Mouse (Mus musculus) forebrain, embryonic 13.5 days (tissue): ENCODE data around the gene Pdpk1. TPM values are rescaled to one million over a fixed set of nuclear protein-coding genes. Genes with fewer than 3 reads are reported as not detected.
"Not testable (repeated sequence)": the region's sequence is repeated elsewhere in the genome, so short reads cannot be mapped to it uniquely, and the experiment has no call there.

Source experiments
- ATAC-seq: fragments of 200-750 bp; cut with Nextera tagmentation; 2 replicates; pipeline ENCODE4 v1.8.0; 2017
- H3K27ac ChIP-seq: fragments of 300-500 bp; sonication (generic); 2 replicates; pipeline ENCODE4 v1.5.1; 2015; ENCODE audit warnings: inconsistent platforms, mild to moderate bottlenecking, moderate library complexity
- H3K27me3 ChIP-seq: fragments of 300-500 bp; sonication (generic); 2 replicates; pipeline ENCODE4 v1.6.1; 2015; ENCODE audit warnings: mild to moderate bottlenecking, inconsistent platforms
- H3K36me3 ChIP-seq: fragments of 300-500 bp; sonication (generic); 2 replicates; pipeline ENCODE4 v1.6.1; 2015; ENCODE audit warnings: mild to moderate bottlenecking, inconsistent platforms; ENCODE audit not compliant: poor library complexity, severe bottlenecking
- H3K4me1 ChIP-seq: fragments of 300-500 bp; sonication (generic); 2 replicates; pipeline ENCODE4 v1.6.1; 2015; ENCODE audit warnings: inconsistent platforms
- H3K4me2 ChIP-seq: fragments of 300-500 bp; sonication (generic); 2 replicates; pipeline ENCODE4 v1.6.1; 2015; ENCODE audit warnings: inconsistent platforms, mild to moderate bottlenecking, moderate library complexity
- H3K4me3 ChIP-seq: fragments of 300-500 bp; sonication (generic); 2 replicates; pipeline ENCODE4 v1.5.1; 2015; ENCODE audit warnings: mild to moderate bottlenecking, inconsistent platforms
- H3K9ac ChIP-seq: fragments of 300-500 bp; sonication (generic); 2 replicates; pipeline ENCODE4 v1.6.1; 2015; ENCODE audit warnings: mild to moderate bottlenecking, inconsistent platforms
- H3K9me3 ChIP-seq: fragments of 300-500 bp; sonication (generic); replicated peaks from 2 replicates; pipeline ENCODE4 v1.6.1; 2016; ENCODE audit warnings: inconsistent platforms
- WGBS: fragments of 180-500 bp; shearing (Covaris S2); methylation state at CpG from one replicate; pipeline ENCODE4 v1.1.7; 2015; 5-methylcytosine and 5-hydroxymethylcytosine counted together
- polyA plus RNA-seq: library from polyadenylated mRNA; unstranded; fragments of >200 nt; fragmentation: Nextera tagmentation; extraction: Ambion mirVana; gene quantifications from 2 replicates; pipeline ENCODE4 v1.2.1, GENCODE M21; 2015

The Pdpk1 gene
- polyA plus RNA-seq, 1 experiment from 2014 or later: 49.7 TPM

DNA sequence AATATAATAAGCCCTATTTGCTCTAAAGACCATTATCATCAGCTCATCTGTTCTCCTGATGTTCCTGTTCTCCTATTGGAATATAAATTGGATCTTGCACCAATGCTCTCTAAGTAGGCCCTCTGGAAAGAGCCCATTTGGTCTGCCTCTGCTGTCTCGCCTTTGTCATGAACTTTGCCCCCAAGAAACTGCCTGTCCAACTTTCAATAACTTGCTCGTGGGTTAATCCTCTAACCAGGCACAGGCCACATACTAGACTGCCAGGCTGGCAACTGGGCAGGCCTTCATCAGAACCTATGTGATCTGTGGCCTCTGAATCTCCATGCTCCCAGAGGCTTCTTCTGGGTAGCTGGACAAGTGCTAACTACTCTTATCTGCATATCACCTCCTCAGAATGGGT, 45.6 kb downstream of the Pdpk1 start:
- Histone ChIP-seq H3K27me3 (no peaks in the 10 kb centered on the region), H3K4me2 (no peak overlapping the region), H3K36me3 (peaks cover 79% of the 10 kb centered on the region), H3K4me3 (no peak overlapping the region), H3K9me3 (no peaks in the 10 kb centered on the region), H3K9ac (no peak overlapping the region), H3K27ac (no peak overlapping the region), H3K4me1 (no peaks in the 10 kb centered on the region)
- ATAC-seq: no peak
- 94% methylated on average over 2 of the region's 2 CpGs for WGBS

DNA sequence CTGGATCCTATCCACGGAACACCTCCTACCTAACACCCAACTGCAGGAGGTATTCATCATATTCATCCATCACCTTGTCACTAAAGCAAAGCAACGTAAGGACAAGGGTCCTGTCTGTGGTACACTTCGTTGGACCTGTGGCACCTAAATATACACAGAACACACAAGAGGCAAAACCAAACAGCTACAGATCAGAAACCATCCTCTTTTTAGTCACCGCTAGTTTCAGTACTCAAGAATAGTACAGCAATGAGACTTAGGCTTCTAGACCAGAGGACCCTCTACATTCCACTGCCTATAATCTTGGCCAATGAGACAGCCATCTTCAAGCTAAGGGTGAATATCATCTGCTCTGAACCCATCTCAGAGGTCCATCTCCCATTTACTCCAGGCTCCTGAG, 52.4 kb downstream of the Pdpk1 start:
- H3K27me3 ChIP-seq: no peaks in the 10 kb centered on the region
- no peak overlapping the region for H3K4me2 ChIP-seq
- H3K9me3 ChIP-seq: no peaks in the 10 kb centered on the region
- WGBS: 97% methylated on average over 4 of the region's 4 CpGs
- H3K36me3 ChIP-seq: peaks cover 71% of the 10 kb centered on the region
- no peak overlapping the region for H3K27ac ChIP-seq
- no peak for ATAC-seq
- H3K4me3 ChIP-seq: no peak overlapping the region
- no peaks in the 10 kb centered on the region for H3K4me1 ChIP-seq
- H3K9ac ChIP-seq: no peak overlapping the region

DNA sequence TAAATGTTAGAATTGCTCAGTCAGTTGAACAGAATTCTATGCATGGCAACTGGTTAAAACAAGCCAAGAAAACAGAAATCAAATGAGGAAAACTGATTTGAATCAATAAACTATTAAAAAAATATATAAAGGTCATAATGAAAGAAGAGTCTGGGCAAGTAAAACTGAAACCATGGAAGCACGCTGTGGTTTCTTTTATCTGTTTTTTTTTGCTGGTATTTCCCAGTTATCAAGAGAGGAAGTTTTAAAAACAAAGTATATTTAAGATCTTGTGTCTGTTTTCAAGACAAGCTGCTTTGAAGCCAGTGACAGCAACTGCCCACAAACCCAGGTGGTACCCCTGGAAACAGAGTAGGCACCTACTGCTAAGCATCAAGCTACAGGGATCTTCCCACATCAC, 60.1 kb downstream of the Pdpk1 start:
- Histone ChIP-seq H3K4me1 (no peaks in the 10 kb centered on the region), H3K36me3 (peaks cover 76% of the 10 kb centered on the region), H3K27ac (no peak overlapping the region), H3K9ac (no peak overlapping the region), H3K9me3 (no peaks in the 10 kb centered on the region), H3K4me2 (no peak overlapping the region), H3K27me3 (no peaks in the 10 kb centered on the region), H3K4me3 (no peak overlapping the region)
- WGBS: 93% methylated on average over 1 of the region's 1 CpGs
- no peak for ATAC-seq

DNA sequence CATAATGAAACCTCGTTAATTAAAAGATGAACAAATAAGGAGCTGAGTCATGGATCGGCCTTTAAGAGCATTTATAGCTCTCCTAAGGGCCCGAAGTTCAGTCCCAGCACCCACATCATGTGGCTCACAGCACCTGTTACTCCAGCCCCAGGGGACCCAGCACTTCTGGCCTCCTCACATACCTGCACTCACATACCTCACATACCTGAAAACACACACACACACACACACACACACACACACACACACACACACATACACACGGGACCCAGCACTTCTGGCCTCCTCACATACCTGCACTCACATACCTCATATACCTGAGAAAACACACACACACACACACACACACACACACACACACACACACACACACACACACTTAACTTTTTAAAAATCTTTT, 64.3 kb downstream of the Pdpk1 start:
- not testable (repeated sequence) for H3K9ac ChIP-seq, H3K9me3 ChIP-seq, H3K27me3 ChIP-seq, ATAC-seq, H3K4me3 ChIP-seq, H3K27ac ChIP-seq, H3K4me1 ChIP-seq, H3K4me2 ChIP-seq
- peaks cover 53% of the 10 kb centered on the region for H3K36me3 ChIP-seq
- WGBS: 86% methylated on average over 4 of the region's 4 CpGs

DNA sequence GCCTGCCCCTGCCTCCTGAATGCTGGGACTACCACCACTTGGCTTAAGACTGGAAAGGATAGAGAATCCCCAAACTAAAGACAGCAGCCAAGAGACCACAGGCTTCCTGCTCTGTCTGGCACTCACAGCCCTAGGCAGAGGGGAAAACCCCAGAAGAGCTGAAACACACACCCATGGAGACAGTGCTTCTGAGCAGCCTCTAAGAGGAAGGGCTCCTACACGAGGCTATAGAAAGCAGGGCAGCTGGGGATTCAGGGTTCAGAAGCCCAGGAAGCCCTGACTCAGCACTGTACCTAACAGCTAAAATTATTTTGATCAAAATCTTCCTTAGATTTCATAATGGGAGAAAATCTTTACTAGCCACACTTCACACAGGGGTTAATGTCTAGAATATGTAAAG, 66.1 kb downstream of the Pdpk1 start:
- H3K4me2 ChIP-seq: no peak overlapping the region
- no peak overlapping the region for H3K4me3 ChIP-seq
- no peaks in the 10 kb centered on the region for H3K4me1 ChIP-seq
- ATAC-seq: no peak
- no peaks in the 10 kb centered on the region for H3K9me3 ChIP-seq
- no peaks in the 10 kb centered on the region for H3K27me3 ChIP-seq
- H3K27ac ChIP-seq: no peak overlapping the region
- H3K9ac ChIP-seq: no peak overlapping the region
- 57% methylated on average over 1 of the region's 1 CpGs for WGBS
- peaks cover 41% of the 10 kb centered on the region for H3K36me3 ChIP-seq

DNA sequence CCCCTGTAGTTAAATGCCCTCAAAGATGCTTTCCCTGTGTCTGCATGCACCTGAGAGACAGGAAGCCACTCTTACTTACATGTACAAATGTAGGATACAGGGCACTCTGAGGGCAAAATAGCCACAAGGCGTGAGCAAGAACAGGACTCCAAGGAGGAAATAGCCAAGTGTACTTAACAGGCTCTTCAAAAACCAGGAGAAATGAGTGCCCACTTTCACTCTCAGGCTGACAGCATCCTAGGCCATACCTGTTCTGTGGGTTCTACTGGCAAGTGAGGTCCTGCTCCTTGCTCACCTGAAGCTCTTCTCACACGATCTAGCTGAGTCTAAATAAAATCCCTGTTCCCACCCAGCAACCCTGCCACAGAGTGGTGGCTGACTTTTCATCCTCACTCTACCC, 73.6 kb downstream of the Pdpk1 start:
- no peak for ATAC-seq
- Histone ChIP-seq H3K36me3 (peaks cover 35% of the 10 kb centered on the region), H3K4me1 (peaks cover 6% of the 10 kb centered on the region), H3K27ac (no peak overlapping the region), H3K4me2 (no peak overlapping the region), H3K27me3 (no peaks in the 10 kb centered on the region), H3K9me3 (no peaks in the 10 kb centered on the region), H3K4me3 (no peak overlapping the region), H3K9ac (no peak overlapping the region; the same call in 1 of the 2 replicates)
- 89% methylated on average over 2 of the region's 2 CpGs for WGBS

DNA sequence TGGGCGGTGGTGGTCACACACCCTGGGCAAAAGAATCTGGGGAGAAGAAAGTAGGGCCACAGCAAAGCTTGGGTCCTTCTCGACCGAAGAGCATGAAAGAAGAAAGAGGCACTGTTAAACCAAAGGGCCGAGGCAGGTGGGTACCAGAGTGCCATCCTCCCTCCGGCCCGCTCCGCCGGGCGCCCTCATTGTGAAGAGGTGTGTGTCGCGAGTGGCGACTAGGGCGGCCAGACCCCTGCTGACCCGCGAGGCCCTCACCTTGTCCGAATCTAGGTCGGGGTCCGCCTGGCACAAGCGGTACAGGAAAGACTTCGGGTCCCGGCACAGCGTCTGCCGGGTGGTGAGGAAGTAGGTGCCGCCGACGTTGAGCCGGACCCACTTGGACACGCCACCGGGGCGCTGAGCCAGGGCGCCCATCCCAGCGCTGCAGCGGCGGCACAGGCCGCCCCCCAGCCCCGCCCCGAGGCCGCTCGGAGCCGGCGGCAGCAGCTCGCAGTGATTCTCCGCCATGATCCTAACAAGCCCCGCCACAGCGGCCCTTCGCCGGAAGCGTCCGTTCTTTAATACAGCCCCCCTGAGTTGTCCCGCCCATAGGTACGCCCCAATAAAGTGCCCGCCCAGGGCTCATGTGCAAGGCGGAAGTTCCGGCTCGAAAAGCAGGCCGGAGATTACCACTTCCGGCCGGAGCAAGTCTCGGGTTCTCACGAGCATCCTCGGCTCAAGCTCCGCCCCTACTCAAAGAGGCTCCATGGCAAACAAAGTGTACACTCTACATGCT, 77.6 kb downstream of the Pdpk1 start, which contains the start of gene Kctd5:
Gene Kctd5 (minus strand): TSS at position 567 of the 778 bp plus-strand sequence.
- no peaks in the 10 kb centered on the region for H3K27me3 ChIP-seq
- peak; percentile 99 for ATAC-seq
- H3K27ac ChIP-seq: peak within 1 kb of the TSS; percentile 66
- peaks cover 18% of the 10 kb centered on the region for H3K4me1 ChIP-seq
- WGBS: under 1% methylated on average over 62 of the region's 62 CpGs
- peak within 1 kb of the TSS; percentile 96 for H3K9ac ChIP-seq
- peak within 1 kb of the TSS; percentile 96 for H3K4me3 ChIP-seq
- H3K36me3 ChIP-seq: peaks cover 18% of the 10 kb centered on the region
- no peaks in the 10 kb centered on the region for H3K9me3 ChIP-seq
- peak within 1 kb of the TSS; percentile 84 for H3K4me2 ChIP-seq

DNA sequence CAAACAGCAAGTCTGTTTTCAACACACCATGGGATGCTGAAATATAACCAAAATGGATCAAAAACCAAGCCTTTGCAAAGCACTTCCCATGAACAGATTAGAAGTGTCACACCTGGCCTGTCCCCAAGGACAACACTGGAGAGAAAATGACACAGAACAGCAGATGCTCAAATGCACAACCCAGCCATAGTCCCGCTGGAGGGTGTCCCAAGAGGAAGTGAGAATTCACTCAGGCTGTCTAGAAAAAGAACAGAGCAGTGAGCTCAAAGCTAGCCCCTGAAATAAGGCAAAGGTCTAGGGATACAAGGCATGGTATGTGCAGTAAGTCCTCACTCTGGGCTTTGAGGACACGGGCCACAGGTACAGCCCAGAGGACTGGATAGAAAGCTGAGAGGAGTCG, 81.2 kb downstream of the Pdpk1 start:
- Histone ChIP-seq H3K4me3 (no peak overlapping the region), H3K9ac (no peak overlapping the region), H3K9me3 (no peaks in the 10 kb centered on the region), H3K4me1 (peaks cover 18% of the 10 kb centered on the region), H3K27ac (no peak overlapping the region), H3K4me2 (no peak overlapping the region), H3K27me3 (no peaks in the 10 kb centered on the region), H3K36me3 (peaks cover 28% of the 10 kb centered on the region)
- 84% methylated on average over 3 of the region's 3 CpGs for WGBS
- ATAC-seq: no peak

DNA sequence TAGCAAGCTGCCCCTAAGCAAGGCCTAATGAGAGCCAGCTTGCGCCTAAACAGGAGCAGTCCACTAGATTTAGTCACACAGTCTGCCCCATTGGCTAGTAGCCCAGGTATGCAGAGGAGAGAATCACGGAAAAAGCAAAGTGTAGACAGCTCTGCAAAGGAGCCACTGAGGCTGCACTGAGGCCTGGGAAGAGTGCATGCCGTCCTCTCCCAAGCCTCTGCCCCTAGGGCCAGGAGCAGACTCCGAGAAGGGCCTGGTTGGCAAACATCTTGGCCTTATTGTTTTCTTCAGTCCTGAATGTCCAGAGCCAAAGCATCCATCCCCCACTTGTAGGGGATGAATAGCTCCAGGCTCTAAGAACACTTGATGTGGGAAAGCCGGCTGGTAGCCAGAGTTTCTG, 82.5 kb downstream of the Pdpk1 start:
- H3K4me2 ChIP-seq: no peak overlapping the region
- no peak overlapping the region for H3K9ac ChIP-seq
- H3K4me1 ChIP-seq: peaks cover 18% of the 10 kb centered on the region
- H3K36me3 ChIP-seq: peaks cover 35% of the 10 kb centered on the region
- WGBS: 90% methylated on average over 5 of the region's 5 CpGs
- H3K4me3 ChIP-seq: no peak overlapping the region
- H3K27me3 ChIP-seq: no peaks in the 10 kb centered on the region
- H3K27ac ChIP-seq: no peak overlapping the region
- no peak for ATAC-seq
- no peaks in the 10 kb centered on the region for H3K9me3 ChIP-seq

DNA sequence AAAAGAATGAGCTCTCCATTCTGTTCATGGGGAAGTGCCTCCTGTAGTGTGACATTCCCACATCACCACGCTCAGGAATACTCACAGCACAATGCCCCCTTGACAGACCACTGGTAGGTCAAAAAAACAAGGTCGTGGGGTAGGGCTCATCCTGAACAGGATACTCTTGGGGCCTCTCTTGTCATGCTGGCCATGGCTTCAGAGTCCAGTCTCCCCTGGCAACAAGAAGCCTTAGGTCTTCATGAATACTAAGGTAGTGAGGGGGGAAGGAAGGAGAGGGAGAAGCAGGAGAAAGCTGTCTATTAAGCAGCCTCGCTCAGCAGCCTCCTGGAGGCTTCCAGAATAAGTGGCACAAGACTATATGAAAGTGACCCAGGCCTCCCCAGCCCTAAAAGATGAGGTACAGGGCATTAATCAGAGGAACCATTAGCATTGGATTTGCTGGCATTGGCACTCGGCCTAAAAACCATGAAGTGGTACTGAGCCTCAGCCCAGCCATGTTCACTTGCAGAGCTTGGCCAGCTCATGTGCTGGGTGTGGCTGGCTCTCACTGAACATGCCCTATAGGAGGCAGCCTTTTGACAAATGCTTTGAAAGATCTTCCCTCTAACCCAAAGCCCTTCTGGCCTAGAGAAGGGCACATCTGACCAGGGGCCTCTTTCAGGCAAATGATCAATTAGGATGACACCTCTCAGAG, 88.1 kb downstream of the Pdpk1 start:
- no peaks in the 10 kb centered on the region for H3K9me3 ChIP-seq

DNA sequence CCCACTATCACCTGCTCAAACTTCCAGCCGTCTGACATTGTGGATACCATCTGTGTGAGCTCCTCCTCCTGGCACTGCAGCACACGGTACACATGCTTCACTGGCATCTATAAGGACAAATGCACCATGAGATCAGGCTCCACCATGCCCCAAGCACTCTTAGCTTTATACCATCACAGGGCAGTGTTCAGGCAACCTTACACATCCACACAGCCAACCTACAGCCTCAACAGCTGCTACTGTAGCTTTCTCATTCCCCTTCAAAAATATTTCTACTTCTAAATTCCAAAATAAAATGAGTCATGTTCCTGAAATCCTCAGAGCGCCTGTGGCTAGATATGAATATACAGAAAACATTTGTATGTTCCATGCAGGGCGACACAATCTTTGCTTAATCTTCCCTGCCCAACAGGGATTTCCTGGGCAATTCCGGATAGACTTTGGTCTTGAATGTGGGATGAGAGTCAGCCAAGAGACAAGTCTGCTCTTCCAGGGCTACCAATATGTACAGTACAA, 92.9 kb downstream of the Pdpk1 start:
- Histone ChIP-seq H3K9ac (no peak overlapping the region), H3K36me3 (peaks cover 86% of the 10 kb centered on the region), H3K4me1 (no peaks in the 10 kb centered on the region), H3K27me3 (no peaks in the 10 kb centered on the region), H3K27ac (no peak overlapping the region), H3K9me3 (no peaks in the 10 kb centered on the region), H3K4me3 (no peak overlapping the region), H3K4me2 (no peak overlapping the region)
- no peak for ATAC-seq
- 90% methylated on average over 5 of the region's 5 CpGs for WGBS

More for the DNA sequence above, 88.1 kb downstream of the Pdpk1 start:
- Histone ChIP-seq H3K9ac (no peak overlapping the region), H3K27me3 (no peaks in the 10 kb centered on the region), H3K4me1 (no peaks in the 10 kb centered on the region), H3K36me3 (peaks cover 70% of the 10 kb centered on the region), H3K27ac (no peak overlapping the region), H3K4me3 (no peak overlapping the region), H3K4me2 (no peak overlapping the region)
- ATAC-seq: no peak
- 90% methylated on average over 4 of the region's 4 CpGs for WGBS
